14 mouse cellular contexts compared by ENCODE assay signal in the genomic region with DNA sequence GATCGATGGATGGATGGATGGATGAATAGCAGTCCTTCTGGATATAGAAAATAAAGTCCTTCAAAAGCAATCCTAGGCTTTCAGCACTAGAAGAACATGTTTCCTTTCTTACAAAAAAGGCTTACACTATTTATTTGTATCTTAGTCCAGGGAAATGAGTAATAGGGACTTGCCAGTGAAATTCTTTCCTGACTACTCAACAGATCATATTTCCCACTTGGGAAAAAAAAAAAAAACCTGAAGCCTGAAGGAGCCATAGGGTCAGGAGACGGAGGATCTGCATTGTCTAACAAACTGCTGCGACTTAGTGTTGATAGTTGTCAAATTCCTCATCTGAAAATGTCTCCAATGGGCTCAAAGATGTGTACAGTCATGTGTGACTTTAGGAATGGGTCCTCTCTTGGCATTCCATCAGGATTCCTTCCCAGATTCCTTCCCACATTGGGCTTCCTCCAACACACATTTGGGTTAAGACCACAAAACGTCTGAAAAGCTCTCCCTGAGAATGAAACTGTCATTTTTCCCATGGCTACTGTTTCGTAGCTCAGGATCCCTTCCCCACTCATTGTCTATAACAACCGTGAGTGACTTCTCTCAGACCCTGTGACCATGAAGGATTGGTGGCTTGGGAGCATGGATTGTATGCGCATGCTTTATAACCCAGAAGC.
"Had no signal": no experiment of that assay in that cellular context is flagged by ENCODE, and none has a peak within 500 bp of the region (broad histone marks: within the 10 kb centered on the region; RNA-seq: fewer than 3 reads in every experiment).

No protein-coding gene starts in this region.

- H3K9ac ChIP-seq: limb, embryonic 15.5 days; liver, embryonic 13.5 days; liver, postnatal 0 days; lung, embryonic 15.5 days; neural tube, embryonic 13.5 days had no signal

- ATAC-seq: liver, postnatal 0 days had no signal

- H3K4me2 ChIP-seq: limb, embryonic 15.5 days; liver, embryonic 13.5 days; lung, embryonic 15.5 days; neural tube, embryonic 13.5 days had no signal

- DNase-seq: kidney, adult 9 months; kidney, postnatal 36 days; layer of hippocampus, adult 9-11 months; layer of hippocampus, postnatal 36 days; liver, embryonic 13.5 days; liver, postnatal 0 days; lung, postnatal 4 days; midbrain, embryonic 14.5 days; retina, postnatal 1 day had no signal

- H3K4me1 ChIP-seq: limb, embryonic 15.5 days; liver, embryonic 13.5 days; lung, embryonic 15.5 days; midbrain, embryonic 10.5 days; neural tube, embryonic 13.5 days had no signal

- H3K27me3 ChIP-seq: limb, embryonic 15.5 days; liver, embryonic 13.5 days; lung, embryonic 15.5 days; neural tube, embryonic 13.5 days had no signal

- H3K36me3 ChIP-seq: limb, embryonic 15.5 days; liver, embryonic 13.5 days; lung, embryonic 15.5 days; midbrain, embryonic 10.5 days; neural tube, embryonic 13.5 days had no signal

- H3K9me3 ChIP-seq: limb, embryonic 15.5 days; liver, embryonic 13.5 days; lung, embryonic 15.5 days; midbrain, embryonic 10.5 days; neural tube, embryonic 13.5 days had no signal

- H3K4me3 ChIP-seq: limb, embryonic 15.5 days; liver, embryonic 13.5 days; lung, embryonic 15.5 days; midbrain, embryonic 10.5 days; neural tube, embryonic 13.5 days had no signal

- H3K27ac ChIP-seq: kidney, postnatal 0 days; limb, embryonic 15.5 days; liver, embryonic 13.5 days; lung, embryonic 15.5 days; midbrain, embryonic 10.5 days; neural tube, embryonic 13.5 days had no signal
